Mouse (Mus musculus) testis, adult 2 months (tissue): Measurements from ENCODE around the gene Pax7. TPM values are rescaled to one million over a fixed set of nuclear protein-coding genes. Genes with fewer than 3 reads are reported as not detected.

Source experiments
- H3K27ac ChIP-seq: fragments of 200-500 bp; 2 replicates; pipeline ENCODE4 v1.5.1; 2012; ENCODE audit warnings: low read depth, low read length; ENCODE audit not compliant: control insufficient read depth, insufficient read depth
- H3K27me3 ChIP-seq: fragments of 200-500 bp; 2 replicates; pipeline ENCODE4 v1.6.1; 2012; ENCODE audit warnings: mild to moderate bottlenecking, low read length, moderate library complexity; ENCODE audit not compliant: control insufficient read depth, insufficient read depth
- H3K36me3 ChIP-seq: fragments of 200-500 bp; 2 replicates; pipeline ENCODE4 v1.6.1; 2012; ENCODE audit warnings: mild to moderate bottlenecking, low read length; ENCODE audit not compliant: control insufficient read depth, insufficient read depth
- H3K4me1 ChIP-seq: fragments of 200-500 bp; 2 replicates; pipeline ENCODE4 v1.6.1; 2012; ENCODE audit warnings: low read length; ENCODE audit not compliant: control insufficient read depth, insufficient read depth
- H3K4me3 ChIP-seq: fragments of 200-500 bp; 2 replicates; pipeline ENCODE4 v1.5.1; 2012; ENCODE audit warnings: low read depth, mild to moderate bottlenecking, low read length, moderate library complexity, mixed read lengths; ENCODE audit not compliant: control insufficient read depth
- CTCF ChIP-seq: fragments of 200-500 bp; IDR thresholded peaks from 2 replicates; pipeline ENCODE4 v1.5.1; 2012; ENCODE audit warnings: low read depth, mild to moderate bottlenecking, inconsistent platforms, low read length, moderate library complexity; ENCODE audit not compliant: control insufficient read depth, insufficient read depth, insufficient replicate concordance
- POLR2A ChIP-seq: fragments of 200-500 bp; IDR thresholded peaks from 2 replicates; pipeline ENCODE4 v1.6.1; 2012; ENCODE audit warnings: low read depth, mild to moderate bottlenecking, inconsistent platforms, low read length, moderate library complexity; ENCODE audit not compliant: control insufficient read depth
- polyA plus RNA-seq: library from polyadenylated mRNA; depleted of rRNA; stranded (reverse); fragments of >200 nt; gene quantifications from 2 replicates; pipeline ENCODE4 v1.2.3, GENCODE M21; 2012

Gene Pax7
- polyA plus RNA-seq, 1 experiment, result 0.02 TPM

DNA sequence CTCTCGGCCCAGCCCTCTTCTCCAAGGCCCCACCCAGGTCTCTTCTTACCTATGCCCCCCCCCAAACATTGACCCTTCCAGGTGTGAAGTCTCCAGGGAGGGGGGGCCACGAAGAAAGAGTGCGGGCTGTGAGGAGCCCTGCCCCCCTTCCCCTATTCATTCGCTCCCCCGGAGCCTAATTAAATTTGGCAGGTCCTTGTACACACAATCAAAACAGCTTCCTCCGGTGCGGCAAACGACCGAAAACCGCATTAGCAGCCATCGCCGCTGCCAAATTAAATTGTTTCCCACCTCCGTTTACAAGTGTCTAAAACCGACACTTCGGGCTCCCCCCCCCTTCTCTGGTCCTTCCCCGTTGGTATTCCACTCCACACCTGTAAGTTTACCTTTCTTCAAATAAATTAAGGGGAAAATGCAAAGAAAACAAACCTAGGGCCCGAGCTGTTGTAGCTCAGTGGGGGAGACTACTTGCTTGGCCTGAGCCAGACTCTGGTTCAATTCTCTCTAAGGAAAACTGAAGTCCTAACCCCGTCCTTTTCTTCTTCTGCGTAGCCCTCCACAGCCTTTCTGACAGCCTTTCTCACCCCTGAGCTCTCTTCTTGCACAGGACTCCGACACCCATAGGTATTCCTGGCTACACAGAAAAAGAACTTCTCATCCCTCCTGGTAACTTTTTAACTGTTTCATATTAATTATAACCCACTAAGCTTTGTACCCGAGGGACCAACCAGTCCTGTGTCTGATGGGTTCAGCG is 8.6 kb downstream of the Pax7 start:
- TF ChIP-seq POLR2A, result no peak
- no peak for TF ChIP-seq CTCF
- H3K4me3 ChIP-seq, result no peak overlapping the region
- no peak overlapping the region for H3K27ac ChIP-seq
- H3K36me3 ChIP-seq, result no peaks in the 10 kb centered on the region
- H3K27me3 ChIP-seq, result peaks cover 5% of the 10 kb centered on the region
- peaks cover 4% of the 10 kb centered on the region; the same call in 1 of the 2 replicates for H3K4me1 ChIP-seq

DNA sequence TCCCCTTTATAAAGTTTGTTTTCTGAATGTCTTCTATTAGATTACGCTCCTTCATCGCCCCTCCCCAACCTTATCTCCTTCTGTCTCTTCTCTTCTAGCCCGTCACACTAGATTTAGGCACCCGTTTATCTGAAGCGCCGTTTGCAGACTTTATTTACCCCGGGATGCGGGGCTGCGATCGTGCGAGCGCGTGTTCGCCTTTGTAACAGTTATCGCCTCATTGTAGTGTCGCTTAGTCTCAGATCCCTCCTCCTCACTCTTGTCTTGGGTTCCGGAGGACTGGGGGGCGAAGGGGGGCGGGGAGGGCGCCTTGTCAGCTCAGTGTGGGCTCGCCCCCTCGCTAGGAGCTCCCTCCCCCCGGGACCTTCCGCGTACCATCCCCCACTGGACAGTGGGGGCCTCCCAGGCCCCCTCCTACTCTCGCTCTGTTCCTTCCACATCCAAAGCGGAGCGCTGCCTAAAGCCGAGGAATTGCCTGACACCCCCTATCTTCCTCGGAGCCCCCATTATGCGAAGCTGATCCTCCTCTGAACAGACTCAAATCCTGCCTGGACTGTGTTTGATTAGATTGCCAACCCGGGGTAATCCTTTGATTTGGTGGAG is 9.4 kb downstream of the Pax7 start:
- H3K27me3 ChIP-seq, result peaks cover 5% of the 10 kb centered on the region
- no peak overlapping the region for H3K4me3 ChIP-seq
- TF ChIP-seq POLR2A (no peak), CTCF (no peak)
- no peaks in the 10 kb centered on the region for H3K36me3 ChIP-seq
- H3K4me1 ChIP-seq, result peaks cover 4% of the 10 kb centered on the region; the same call in 1 of the 2 replicates
- no peak overlapping the region for H3K27ac ChIP-seq

DNA sequence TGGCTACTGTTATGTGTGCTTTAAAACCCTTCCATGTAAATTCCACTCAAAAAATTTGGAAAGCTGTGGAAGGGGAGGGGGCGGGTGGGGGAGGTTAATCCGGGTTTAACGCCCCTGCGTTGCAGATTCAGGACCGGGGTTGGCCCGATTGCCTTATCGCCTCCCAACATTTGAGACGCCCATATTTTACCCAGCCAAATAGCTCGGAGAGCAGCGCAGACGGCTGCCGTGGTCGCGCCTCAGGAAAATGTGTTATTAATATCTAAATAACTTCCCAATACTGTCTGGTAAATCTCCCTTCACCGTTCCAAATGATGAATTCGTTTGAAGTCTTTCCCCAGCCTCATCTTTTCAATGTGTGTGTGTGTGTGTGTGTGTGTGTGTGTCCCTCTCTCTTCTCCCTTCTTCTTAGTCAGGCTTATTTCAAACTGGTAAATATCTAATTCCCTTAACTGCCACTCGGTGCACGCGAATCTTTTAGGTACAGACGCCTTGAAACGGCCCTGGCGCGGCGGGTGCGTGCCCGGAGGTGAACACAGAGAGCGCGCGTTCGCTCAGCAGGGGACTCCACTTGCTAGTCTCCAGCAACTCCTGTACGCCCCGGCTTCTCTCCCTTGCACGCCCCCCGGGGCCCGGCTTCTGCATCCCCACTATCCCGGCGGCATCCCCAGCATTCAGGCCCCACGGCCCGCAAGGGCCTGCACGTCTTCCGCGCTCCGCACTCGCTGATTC is 10.0 kb downstream of the Pax7 start:
- TF ChIP-seq CTCF (no peak), POLR2A (no peak)
- Histone ChIP-seq H3K27me3 (peaks cover 5% of the 10 kb centered on the region), H3K27ac (no peak overlapping the region), H3K4me1 (peaks cover 4% of the 10 kb centered on the region; the same call in 1 of the 2 replicates), H3K4me3 (no peak overlapping the region), H3K36me3 (no peaks in the 10 kb centered on the region)

DNA sequence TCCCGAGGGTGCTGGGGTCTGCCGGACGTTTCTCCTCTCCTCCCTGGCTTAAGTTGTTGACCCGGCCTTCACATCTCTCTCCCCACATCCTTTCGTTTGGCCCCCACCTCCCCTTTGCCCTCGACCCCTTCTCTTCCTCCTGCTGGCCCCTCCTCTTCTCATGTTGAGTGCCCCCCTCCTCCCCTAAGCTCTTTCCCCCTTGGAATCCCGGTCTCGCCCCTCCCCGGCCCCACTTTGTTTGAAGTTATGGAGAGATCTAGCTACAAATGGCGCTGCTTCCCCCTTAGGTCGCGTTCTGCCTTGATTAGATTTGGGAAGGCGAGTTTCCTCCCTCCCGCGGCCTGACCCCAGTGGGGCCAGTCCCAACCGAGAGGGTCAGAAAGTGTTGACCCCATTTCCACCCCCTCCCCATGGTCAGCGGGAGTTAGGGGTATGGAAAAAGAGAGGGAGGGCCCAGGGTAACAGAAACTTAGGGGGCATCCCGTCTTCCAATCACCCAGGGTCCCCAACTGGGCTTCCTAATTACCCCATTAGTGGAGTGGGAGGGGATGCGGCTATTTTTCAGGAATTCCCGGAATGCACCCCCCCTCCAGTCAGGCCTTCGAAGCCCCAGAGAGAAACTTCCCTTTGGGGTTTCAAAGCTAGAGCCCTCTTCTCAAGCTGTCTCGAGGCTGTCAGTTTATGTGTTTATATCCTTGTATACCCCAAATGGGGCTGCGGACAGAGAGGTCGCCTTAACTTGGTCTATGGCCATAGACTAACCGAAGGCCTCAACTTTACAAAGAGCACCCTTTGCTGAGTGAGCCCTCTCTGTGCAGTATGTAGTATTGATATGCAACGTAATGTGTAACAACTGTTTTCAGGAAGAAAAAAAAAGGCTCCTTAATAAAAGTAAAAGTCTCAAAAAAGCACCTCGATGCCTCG is 10.9 kb downstream of the Pax7 start:
- no peaks in the 10 kb centered on the region for H3K36me3 ChIP-seq
- peaks cover 5% of the 10 kb centered on the region for H3K27me3 ChIP-seq
- H3K4me3 ChIP-seq, result no peak overlapping the region
- H3K4me1 ChIP-seq, result no peaks in the 10 kb centered on the region; the same call in 1 of the 2 replicates
- TF ChIP-seq CTCF (no peak), POLR2A (no peak)
- H3K27ac ChIP-seq, result no peak overlapping the region

DNA sequence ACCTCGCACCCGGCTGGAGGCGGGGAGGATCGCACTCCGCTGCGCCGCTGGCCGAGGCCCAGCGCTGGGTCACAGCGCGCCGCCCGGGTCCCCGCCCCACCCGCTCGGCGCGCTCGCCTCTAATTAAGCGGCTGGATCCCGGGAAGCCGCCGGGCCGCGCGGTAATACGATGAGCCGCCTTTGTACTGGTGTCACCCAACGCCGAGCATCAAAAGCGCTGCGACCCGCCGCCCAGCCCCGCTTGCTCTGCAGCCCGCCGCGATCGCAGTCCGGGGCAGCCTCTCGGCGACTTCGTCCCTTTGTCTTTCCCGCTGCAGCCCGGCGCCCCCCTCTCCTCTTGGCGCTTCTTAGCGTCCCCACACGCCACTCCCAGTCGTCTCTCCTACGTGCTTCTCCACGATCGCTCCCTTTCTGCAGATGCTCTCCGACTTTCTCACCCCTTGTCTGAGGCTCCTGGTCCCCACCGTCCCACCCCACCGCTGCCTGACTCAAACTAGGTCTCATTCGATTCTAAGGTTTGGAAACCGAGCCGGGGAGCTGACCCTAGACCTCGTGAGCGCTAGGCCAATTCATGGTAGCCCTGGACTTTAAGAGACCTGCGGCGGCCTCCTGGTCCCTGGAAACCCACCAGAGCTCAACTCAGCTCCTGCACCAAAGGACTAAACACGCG is 11.7 kb downstream of the Pax7 start:
- H3K27me3 ChIP-seq, result peaks cover 5% of the 10 kb centered on the region
- H3K4me3 ChIP-seq, result peak overlapping the region; percentile 3; the same call in 1 of the 2 replicates
- H3K27ac ChIP-seq, result no peak overlapping the region
- H3K36me3 ChIP-seq, result no peaks in the 10 kb centered on the region
- TF ChIP-seq CTCF (no peak), POLR2A (no peak)
- H3K4me1 ChIP-seq, result no peaks in the 10 kb centered on the region; the same call in 1 of the 2 replicates

DNA sequence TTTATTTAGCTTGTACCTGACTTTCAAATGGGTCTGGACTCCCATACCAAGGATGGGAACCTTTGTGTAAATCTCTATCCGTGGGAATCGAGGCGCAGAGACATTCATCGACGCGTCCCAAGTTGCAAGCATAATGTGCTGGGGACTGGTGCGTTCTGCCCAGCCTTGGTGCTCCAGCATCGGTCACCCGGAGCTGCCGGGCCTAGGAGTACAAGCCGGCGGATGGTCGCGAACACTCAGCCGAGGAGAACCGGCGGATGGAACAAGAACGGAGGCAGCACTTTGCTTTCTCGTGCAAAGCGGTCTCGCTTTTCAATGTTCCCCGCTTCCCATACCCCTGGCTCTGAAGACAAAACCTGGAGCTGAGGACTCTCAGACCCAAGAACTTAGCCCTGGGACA is 12.3 kb downstream of the Pax7 start:
- Histone ChIP-seq H3K4me3 (peak overlapping the region; percentile 3; the same call in 1 of the 2 replicates), H3K4me1 (no peaks in the 10 kb centered on the region; the same call in 1 of the 2 replicates), H3K36me3 (no peaks in the 10 kb centered on the region), H3K27me3 (peaks cover 5% of the 10 kb centered on the region), H3K27ac (no peak overlapping the region)
- no peak for TF ChIP-seq CTCF
- no peak for TF ChIP-seq POLR2A
